Mouse (Mus musculus) G1E (cell line): ENCODE measurements around the gene Il12rb1.

Experiments
- CTCF ChIP-seq: IDR thresholded peaks from 2 replicates; pipeline ENCODE4 v1.5.1; 2012; ENCODE audit warnings: low read depth, low read length, inconsistent platforms, mixed read lengths
- GATA1 ChIP-seq: IDR thresholded peaks from 2 replicates; pipeline ENCODE4 v1.6.1; 2012; ENCODE audit warnings: borderline replicate concordance, low read length, inconsistent platforms, mixed read lengths
- GATA2 ChIP-seq: IDR thresholded peaks from 2 replicates; pipeline ENCODE4 v1.6.1; 2012; ENCODE audit warnings: low read depth, low read length, inconsistent platforms, borderline replicate concordance
- POLR2AphosphoS5 ChIP-seq: IDR thresholded peaks from 2 replicates; pipeline ENCODE4 v1.6.1; 2012; ENCODE audit warnings: low read depth, low read length, inconsistent platforms; ENCODE audit not compliant: insufficient replicate concordance
- TAL1 ChIP-seq: conservative IDR thresholded peaks from 2 replicates; pipeline ENCODE4 v1.6.1; 2012; ENCODE audit warnings: low read depth, low read length, inconsistent platforms, mixed read lengths

- TF ChIP-seq POLR2AphosphoS5: no peak
- no peak for TF ChIP-seq GATA1
- no peak for TF ChIP-seq CTCF
- no peak for TF ChIP-seq GATA2
- TF ChIP-seq TAL1: no peak
These were observed 14.0 kb upstream of the Il12rb1 start for GRCm38 (mm10) chr8:70794215-70794614.
